Mouse (Mus musculus) brain, adult 10 weeks (tissue): Measurements from ENCODE around the gene Fnd3c2. TPM values are rescaled to one million over a fixed set of nuclear protein-coding genes. Genes with fewer than 3 reads are reported as not detected.

ENCODE experiments used
- polyA plus RNA-seq: library from polyadenylated mRNA; stranded (reverse); fragments of 350-450 nt; fragmentation: Illumina TruSeq; extraction: RNeasy Lipid Tissue Mini Kit (QIAGEN cat#74804); gene quantifications from one replicate; pipeline ENCODE4 v1.2.3, GENCODE M21; 2015; ENCODE audit warnings: low read depth, low replicate concordance

Gene Fnd3c2
- polyA plus RNA-seq = not detected

DNA sequence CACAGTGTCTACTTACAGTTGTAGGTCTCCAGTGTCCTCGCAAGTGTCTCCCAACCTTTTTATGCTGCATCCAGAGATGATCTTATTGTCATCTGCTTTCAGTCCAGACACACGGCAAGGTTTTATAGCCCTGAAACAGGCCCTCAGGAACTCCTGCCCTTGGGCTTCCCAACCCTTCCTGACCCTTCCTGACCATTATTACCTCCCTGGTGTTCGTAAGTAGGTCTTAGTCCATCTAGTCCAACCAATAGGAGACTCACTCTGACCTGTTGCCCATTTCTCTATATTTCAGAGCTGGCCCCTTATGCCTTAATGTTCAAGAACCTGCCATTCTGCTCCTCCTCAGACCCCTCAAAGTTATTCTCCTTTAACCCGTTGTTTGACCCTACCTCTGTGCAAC, at the start of gene Fnd3c2:
Gene Fnd3c2, minus strand, starts transcription at position 101 of the 400 bp plus-strand sequence.

GRCm38 (mm10) chrX:106221058-106221457, 34.1 kb downstream of the Fnd3c2 start, which contains the start of gene Taf9b:
Gene Taf9b, minus strand, starts transcription at chrX:106221158.

GRCm38 (mm10) chrX:106186713-106187649, 68.2 kb downstream of the Fnd3c2 start, which contains the start of gene Pgk1:
Gene Pgk1, plus strand, starts transcription at chrX:106187100.

Other genes starting within 250 kb of the Fnd3c2 start
- 11.1 TPM for gene Magt1, start 243.5 kb downstream of the Fnd3c2 start, polyA plus RNA-seq
- gene Cox7b, start 239.7 kb downstream of the Fnd3c2 start, polyA plus RNA-seq = 681 TPM
- 3.3 TPM for gene Atp7a, start 228.1 kb downstream of the Fnd3c2 start, polyA plus RNA-seq
- 1.6 TPM for gene Tlr13, start 112.2 kb downstream of the Fnd3c2 start, polyA plus RNA-seq
- gene Pgk1, start 68.3 kb downstream of the Fnd3c2 start, polyA plus RNA-seq = 770 TPM
- gene Taf9b, start 34.2 kb downstream of the Fnd3c2 start, polyA plus RNA-seq = 34.2 TPM
- gene Fndc3c1, start 230.0 kb upstream of the Fnd3c2 start, polyA plus RNA-seq = not detected